Mouse (Mus musculus) testis, postnatal 14 days (tissue): ENCODE measurements around the gene Nr5a2.
"Not testable (repeated sequence)": the region's sequence is repeated elsewhere in the genome, so short reads cannot be mapped to it uniquely, and the experiment has no call there.

Source experiments
- DNase-seq: peaks from one replicate; pipeline ENCODE4 v3.0.0; 2021; ENCODE audit warnings: low spot score

Gene Nr5a2

GRCm38 (mm10) chr1:136839202-136839601 is 121.0 kb downstream of the Nr5a2 start:
- DNase-seq, result no peak

DNA sequence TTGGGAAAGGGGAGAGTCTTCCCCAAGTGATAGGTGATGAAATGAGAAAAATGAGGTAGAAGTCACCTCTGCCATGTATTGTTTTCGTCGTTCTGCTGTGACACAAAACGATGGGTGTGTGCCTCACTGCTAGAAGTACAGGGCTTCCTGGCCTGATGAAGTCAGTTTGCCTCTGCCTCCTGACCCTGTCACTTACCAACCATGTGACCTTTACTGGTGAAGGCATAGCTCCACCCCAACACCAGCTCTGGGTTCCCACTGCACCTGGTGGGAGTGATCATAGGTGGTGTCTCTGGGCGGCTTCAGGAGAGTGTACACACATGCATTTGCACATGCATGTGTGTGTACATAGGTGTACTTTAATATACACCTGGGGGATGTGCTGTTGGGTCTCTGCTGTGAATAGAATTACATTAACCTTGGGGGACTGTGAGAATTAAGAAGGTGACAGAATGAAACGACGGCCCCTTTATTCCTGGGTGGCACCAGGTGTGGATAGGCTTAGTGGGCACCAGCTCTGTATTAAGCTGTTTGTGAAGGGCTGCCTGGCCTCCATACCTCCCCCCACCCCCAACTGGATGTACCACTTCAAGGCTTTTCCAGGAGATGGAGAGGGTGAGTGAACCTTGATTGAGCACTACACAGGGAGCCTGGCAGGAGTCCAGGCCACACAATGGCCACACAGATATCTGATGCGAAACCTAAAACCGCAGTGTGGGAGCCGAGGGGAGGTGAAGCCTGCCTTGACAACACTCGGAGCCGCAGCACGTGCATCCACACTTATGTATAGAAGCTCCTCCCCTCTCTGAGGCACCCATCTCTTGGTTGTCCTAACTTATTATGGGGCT is 127.7 kb downstream of the Nr5a2 start:
- no peak for DNase-seq

- DNase-seq, result no peak
Measured at GRCm38 (mm10) chr1:136830992-136831391, 129.3 kb downstream of the Nr5a2 start.

GRCm38 (mm10) chr1:136829931-136830330 is 130.3 kb downstream of the Nr5a2 start:
- no peak for DNase-seq

DNA sequence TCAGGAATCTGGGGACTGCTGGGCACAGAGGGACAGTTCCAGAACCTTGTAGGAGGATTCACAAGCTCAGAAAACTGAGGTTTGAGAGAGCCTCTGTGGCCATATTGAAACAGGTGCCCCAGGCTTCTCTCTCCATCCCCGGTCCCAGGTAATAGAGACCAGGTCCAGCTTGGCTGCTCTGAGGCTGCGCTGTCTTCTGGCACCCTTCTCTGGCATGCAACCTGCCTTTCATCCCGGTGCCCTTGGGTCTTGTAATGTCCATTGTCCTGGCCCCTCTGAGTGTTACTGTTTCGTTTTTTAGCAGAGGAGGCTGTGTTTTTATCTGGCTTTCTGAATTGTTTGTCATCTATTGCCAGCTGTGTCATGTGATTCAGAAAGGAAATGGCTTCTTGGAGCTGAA is 136.4 kb downstream of the Nr5a2 start:
- DNase-seq, result peak; percentile 44

DNA sequence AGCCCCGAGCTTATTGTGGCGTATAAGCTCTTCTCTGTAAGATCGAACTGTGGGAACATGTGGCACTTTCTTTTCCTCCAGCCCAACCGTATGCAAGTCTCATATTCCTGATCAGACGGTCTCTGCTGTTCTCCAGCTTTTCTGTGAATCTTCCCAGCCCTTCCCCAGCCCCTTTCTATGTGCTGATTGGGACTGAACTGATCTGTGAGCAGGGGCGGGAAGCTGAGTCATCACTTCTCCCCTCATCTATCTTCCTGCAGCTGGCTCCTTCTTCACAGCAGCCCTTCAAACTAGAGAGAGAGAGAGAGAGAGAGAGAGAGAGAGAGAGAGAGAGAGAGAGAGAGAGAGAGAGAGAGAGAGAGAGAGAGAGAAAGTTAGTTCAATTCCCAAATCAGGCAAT is 159.6 kb downstream of the Nr5a2 start:
- DNase-seq, result no peak

DNA sequence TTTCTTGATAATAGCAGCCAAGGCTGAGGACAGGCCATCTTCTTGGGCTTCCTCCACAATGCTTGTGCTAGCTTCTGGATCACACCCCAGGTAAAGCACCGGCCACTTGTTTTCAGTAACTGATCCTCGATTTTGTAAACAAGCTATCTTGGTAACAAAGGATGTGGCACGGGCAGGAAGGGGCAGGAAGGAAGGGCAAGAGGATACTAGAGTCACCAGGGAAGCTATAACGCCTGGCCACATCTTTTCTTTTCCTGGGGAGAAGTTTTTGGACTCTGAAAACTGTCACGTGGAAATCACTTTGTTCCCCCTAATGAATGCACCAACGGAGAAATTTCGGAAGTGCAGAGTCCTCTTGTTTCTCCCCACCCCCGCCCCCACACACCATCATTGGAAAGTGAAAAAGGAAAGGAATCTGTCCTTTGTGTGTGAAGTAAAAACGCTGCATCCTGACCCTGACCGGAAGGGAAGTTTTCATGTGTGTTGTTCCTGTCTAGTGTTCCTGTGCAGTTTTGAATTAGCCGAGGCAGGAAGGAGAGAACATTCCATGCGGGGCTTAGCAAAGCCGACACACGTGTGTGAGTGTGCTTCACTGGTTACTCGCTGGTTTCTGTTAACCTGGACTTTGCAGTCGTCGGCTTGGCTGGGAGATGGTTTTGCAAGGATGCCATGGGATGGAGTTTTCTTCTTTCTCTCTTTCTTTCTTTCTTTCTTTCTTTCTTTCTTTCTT is 163.7 kb downstream of the Nr5a2 start:
- DNase-seq, result no peak

GRCm38 (mm10) chr1:136792957-136793883 is 167.0 kb downstream of the Nr5a2 start:
- not testable (repeated sequence) for DNase-seq
